In genomic region chr6:99277251-99277650, GRCm38 (mm10) we compare ENCODE assay signal across 14 mouse cellular contexts.
A peak's percentile ranks its signal among the peaks of the same experiment; 100 is the strongest.
DNase-seq lines count a peak whose midpoint lies in the region.
"Had no signal": no experiment of that assay in that cellular context is flagged by ENCODE, and none has a peak within 500 bp of the region (broad histone marks: within the 10 kb centered on the region; RNA-seq: fewer than 3 reads in every experiment).

No protein-coding gene starts in this region.

- peak; percentile 58 to 69 for DNase-seq in cerebellum, postnatal 10 days
- no peak for DNase-seq in cerebellum, adult 18-20 months
- peak; percentile 35 to 64 for DNase-seq in cerebellum, postnatal 14 days
- no peak for DNase-seq in cerebellum, postnatal 25 days
- DNase-seq: adrenal gland, adult 2 months; adrenal gland, adult 8-10 months; adrenal gland, postnatal 10 days; adrenal gland, postnatal 14 days; adrenal gland, postnatal 25 days; adrenal gland, postnatal 36 days; B cell, adult 2 months; cerebellum, adult 11 months; cerebellum, adult 11-12 months; cerebellum, adult 2 months had no signal

Comparison
In these comparisons a context has a peak if more than half of its experiments do, and no peak if none do; other contexts are left out.
1. DNase-seq: peak in cerebellum, postnatal 10 days (2 of 2) and cerebellum, postnatal 14 days (2 of 2); none in cerebellum, adult 18-20 months (0 of 2) and cerebellum, postnatal 25 days (0 of 2).